Mouse (Mus musculus): ENCODE results near the gene Hip1. TPM values are rescaled to one million over a fixed set of nuclear protein-coding genes. Genes with fewer than 3 reads are reported as not detected.

Hip1 gene
- polyA plus RNA-seq, 1 experiment from 2014 or later, result 2.7 TPM

- WGBS (ENCODE audit: insufficient replicate concordance), result 54% methylated on average over 4 of the region's 4 CpGs
- TF ChIP-seq CTCF (IDR thresholded peaks at IDR 0.05; ENCODE audit: low read depth) (no peak), EP300 (IDR thresholded peaks at IDR 0.05; ENCODE audit: low read depth) (no peak)
- no peak overlapping the region for H3K4me2 ChIP-seq (ENCODE audit: low read depth, low read length)
- ATAC-seq, result no peak
- DNase-seq, result no peak
- no peak overlapping the region for H3K27ac ChIP-seq (ENCODE audit: low read depth)
- no peaks in the 10 kb centered on the region for H3K9me3 ChIP-seq (ENCODE audit: low read length)
- H3K4me3 ChIP-seq (ENCODE audit: low read depth, low read length), result no peak overlapping the region
- no peak overlapping the region for H3K9ac ChIP-seq (replicated peaks)
- H3K4me1 ChIP-seq (ENCODE audit: insufficient read depth), result no peaks in the 10 kb centered on the region
- no peaks in the 10 kb centered on the region for H3K27me3 ChIP-seq (ENCODE audit: insufficient read depth, low read length)
- H3K36me3 ChIP-seq (replicated peaks; ENCODE audit: insufficient read depth, low read length), result no peaks in the 10 kb centered on the region
Measured at GRCm38 (mm10) chr5:135557051-135557450, 12.1 kb upstream of the Hip1 start.

- no peak for ATAC-seq
- no peaks in the 10 kb centered on the region for H3K9me3 ChIP-seq (ENCODE audit: low read length)
- no peaks in the 10 kb centered on the region for H3K4me1 ChIP-seq (ENCODE audit: insufficient read depth)
- no peak for TF ChIP-seq CTCF (IDR thresholded peaks at IDR 0.05; ENCODE audit: low read depth)
- no peak for TF ChIP-seq EP300 (IDR thresholded peaks at IDR 0.05; ENCODE audit: low read depth)
- no peak overlapping the region for H3K27ac ChIP-seq (ENCODE audit: low read depth)
- no peak overlapping the region for H3K4me3 ChIP-seq (ENCODE audit: low read depth, low read length)
- no peaks in the 10 kb centered on the region for H3K27me3 ChIP-seq (ENCODE audit: insufficient read depth, low read length)
- H3K4me2 ChIP-seq (ENCODE audit: low read depth, low read length), result no peak overlapping the region
- H3K9ac ChIP-seq (replicated peaks), result no peak overlapping the region
- H3K36me3 ChIP-seq (replicated peaks; ENCODE audit: insufficient read depth, low read length), result no peaks in the 10 kb centered on the region
- 83% methylated on average over 3 of the region's 4 CpGs for WGBS (ENCODE audit: insufficient replicate concordance)
- no peak for DNase-seq
Measured at GRCm38 (mm10) chr5:135556259-135556658, 11.3 kb upstream of the Hip1 start.

GRCm38 (mm10) chr5:135551591-135551990 is 6.7 kb upstream of the Hip1 start:
- H3K4me1 ChIP-seq (ENCODE audit: insufficient read depth), result no peaks in the 10 kb centered on the region
- ATAC-seq (no peak), DNase-seq (no peak)
- no peaks in the 10 kb centered on the region for H3K27me3 ChIP-seq (ENCODE audit: insufficient read depth, low read length)
- 32% methylated on average over 3 of the region's 3 CpGs for WGBS (ENCODE audit: insufficient replicate concordance)
- H3K4me2 ChIP-seq (ENCODE audit: low read depth, low read length), result no peak overlapping the region
- no peak overlapping the region for H3K9ac ChIP-seq (replicated peaks)
- H3K9me3 ChIP-seq (ENCODE audit: low read length), result no peaks in the 10 kb centered on the region
- H3K36me3 ChIP-seq (replicated peaks; ENCODE audit: insufficient read depth, low read length), result no peaks in the 10 kb centered on the region
- TF ChIP-seq EP300 (IDR thresholded peaks at IDR 0.05; ENCODE audit: low read depth) (no peak), CTCF (IDR thresholded peaks at IDR 0.05; ENCODE audit: low read depth) (no peak)
- no peak overlapping the region for H3K27ac ChIP-seq (ENCODE audit: low read depth)
- no peak overlapping the region for H3K4me3 ChIP-seq (ENCODE audit: low read depth, low read length)

- TF ChIP-seq EP300 (IDR thresholded peaks at IDR 0.05; ENCODE audit: low read depth) (no peak), CTCF (IDR thresholded peaks at IDR 0.05; ENCODE audit: low read depth) (peak; percentile 63)
- Histone ChIP-seq H3K36me3 (replicated peaks; ENCODE audit: insufficient read depth, low read length) (no peaks in the 10 kb centered on the region), H3K9ac (replicated peaks) (no peak overlapping the region), H3K4me3 (ENCODE audit: low read depth, low read length) (no peak overlapping the region), H3K27me3 (ENCODE audit: insufficient read depth, low read length) (no peaks in the 10 kb centered on the region), H3K27ac (ENCODE audit: low read depth) (no peak overlapping the region), H3K9me3 (ENCODE audit: low read length) (no peaks in the 10 kb centered on the region), H3K4me2 (ENCODE audit: low read depth, low read length) (no peak overlapping the region), H3K4me1 (ENCODE audit: insufficient read depth) (no peaks in the 10 kb centered on the region; the same call in 1 of the 2 replicates)
- DNase-seq (no peak), ATAC-seq (no peak)
- WGBS (ENCODE audit: insufficient replicate concordance), result 28% methylated on average over 3 of the region's 3 CpGs
Measured at GRCm38 (mm10) chr5:135550910-135551309, 6.0 kb upstream of the Hip1 start.

GRCm38 (mm10) chr5:135547990-135548389 is 3.1 kb upstream of the Hip1 start:
- no peak overlapping the region for H3K9ac ChIP-seq (replicated peaks)
- peaks cover 13% of the 10 kb centered on the region for H3K4me1 ChIP-seq (ENCODE audit: insufficient read depth)
- peaks cover 8% of the 10 kb centered on the region for H3K27me3 ChIP-seq (ENCODE audit: insufficient read depth, low read length)
- WGBS (ENCODE audit: insufficient replicate concordance), result 81% methylated on average over 2 of the region's 2 CpGs
- no peak overlapping the region for H3K4me3 ChIP-seq (ENCODE audit: low read depth, low read length)
- H3K36me3 ChIP-seq (replicated peaks; ENCODE audit: insufficient read depth, low read length), result no peaks in the 10 kb centered on the region
- no peaks in the 10 kb centered on the region for H3K9me3 ChIP-seq (ENCODE audit: low read length)
- ATAC-seq, result no peak
- H3K4me2 ChIP-seq (ENCODE audit: low read depth, low read length), result no peak overlapping the region
- no peak for DNase-seq
- no peak overlapping the region for H3K27ac ChIP-seq (ENCODE audit: low read depth)
- no peak for TF ChIP-seq CTCF (IDR thresholded peaks at IDR 0.05; ENCODE audit: low read depth)
- TF ChIP-seq EP300 (IDR thresholded peaks at IDR 0.05; ENCODE audit: low read depth), result no peak

GRCm38 (mm10) chr5:135544032-135544558 is 825 bp downstream of the Hip1 start:
- DNase-seq (no peak), ATAC-seq (no peak)
- WGBS (ENCODE audit: insufficient replicate concordance), result 17% methylated on average over 15 of the region's 15 CpGs
- Histone ChIP-seq H3K9me3 (ENCODE audit: low read length) (no peaks in the 10 kb centered on the region), H3K27ac (ENCODE audit: low read depth) (no peak overlapping the region), H3K4me2 (ENCODE audit: low read depth, low read length) (peak overlapping the region; percentile 76), H3K4me3 (ENCODE audit: low read depth, low read length) (peak overlapping the region; percentile 63), H3K36me3 (replicated peaks; ENCODE audit: insufficient read depth, low read length) (no peaks in the 10 kb centered on the region), H3K27me3 (ENCODE audit: insufficient read depth, low read length) (peaks cover 8% of the 10 kb centered on the region), H3K4me1 (ENCODE audit: insufficient read depth) (peaks cover 13% of the 10 kb centered on the region), H3K9ac (replicated peaks) (0 out of 2 replicates have a peak overlapping the region, but pooled peaks have one; percentile 9)
- no peak for TF ChIP-seq EP300 (IDR thresholded peaks at IDR 0.05; ENCODE audit: low read depth)
- TF ChIP-seq CTCF (IDR thresholded peaks at IDR 0.05; ENCODE audit: low read depth), result no peak
